Comparison of ENCODE assay signal across 18 mouse cellular contexts in the genomic region with DNA sequence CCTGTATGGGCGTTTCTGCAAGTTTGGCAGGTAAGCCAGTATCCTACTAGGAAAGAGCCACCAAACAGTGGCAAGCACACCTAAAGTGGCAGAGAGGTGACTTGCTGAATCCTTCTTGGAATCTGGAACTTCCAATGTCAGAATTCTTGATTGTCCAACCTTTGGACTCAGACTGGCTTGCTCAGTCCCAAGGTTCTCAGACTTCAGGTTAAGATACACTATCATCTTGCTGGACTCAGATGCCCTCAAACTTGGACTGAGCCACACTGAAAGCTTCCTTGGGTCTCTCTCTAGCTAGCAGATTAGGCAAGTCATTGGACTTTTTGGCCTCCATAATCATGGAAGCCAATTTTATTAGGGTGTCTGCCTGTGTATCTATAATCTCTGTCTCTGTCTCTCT.
"Had no signal": no experiment of that assay in that cellular context is flagged by ENCODE, and none has a peak within 500 bp of the region (broad histone marks: within the 10 kb centered on the region; RNA-seq: fewer than 3 reads in every experiment).

No protein-coding gene starts in this region.

- H3K4me2 ChIP-seq: liver, embryonic 15.5 days; lung, embryonic 15.5 days; midbrain, embryonic 11.5 days; midbrain, embryonic 13.5 days; midbrain, embryonic 15.5 days; neural tube, embryonic 12.5 days; stomach, embryonic 15.5 days had no signal

- H3K4me3 ChIP-seq: liver, embryonic 15.5 days; lung, embryonic 15.5 days; megakaryocyte, embryonic 14.5 days; midbrain, embryonic 13.5 days; midbrain, embryonic 15.5 days; neural tube, embryonic 12.5 days; stomach, embryonic 15.5 days had no signal

- H3K27ac ChIP-seq: liver, embryonic 15.5 days; lung, embryonic 15.5 days; macrophage; midbrain, embryonic 13.5 days; midbrain, embryonic 15.5 days; neural tube, embryonic 12.5 days; stomach, embryonic 15.5 days had no signal

- H3K9me3 ChIP-seq: liver, embryonic 15.5 days; lung, embryonic 15.5 days; megakaryocyte, embryonic 14.5 days; midbrain, embryonic 13.5 days; midbrain, embryonic 15.5 days; neural tube, embryonic 12.5 days; stomach, embryonic 15.5 days had no signal

- H3K4me1 ChIP-seq: liver, embryonic 15.5 days; lung, embryonic 15.5 days; midbrain, embryonic 13.5 days; midbrain, embryonic 15.5 days; neural tube, embryonic 12.5 days; stomach, embryonic 15.5 days had no signal

- H3K27me3 ChIP-seq: liver, embryonic 15.5 days; lung, embryonic 15.5 days; megakaryocyte, embryonic 14.5 days; midbrain, embryonic 13.5 days; midbrain, embryonic 15.5 days; neural tube, embryonic 12.5 days; stomach, embryonic 15.5 days had no signal

- DNase-seq: liver, postnatal 0 days; lung, adult 2 months; lung, postnatal 14 days; lung, postnatal 36 days; right cerebral cortex, postnatal 14 days; thymus, adult 18-20 months; thymus, postnatal 14 days; thymus, postnatal 4 days had no signal

- ATAC-seq: liver, postnatal 0 days; lung, postnatal 0 days; midbrain, embryonic 13.5 days; midbrain, embryonic 15.5 days had no signal

- H3K36me3 ChIP-seq: liver, embryonic 15.5 days; lung, embryonic 15.5 days; midbrain, embryonic 13.5 days; midbrain, embryonic 15.5 days; neural tube, embryonic 12.5 days; stomach, embryonic 15.5 days had no signal

- H3K9ac ChIP-seq: liver, embryonic 15.5 days; liver, postnatal 0 days; lung, embryonic 15.5 days; midbrain, embryonic 13.5 days; midbrain, embryonic 15.5 days; neural tube, embryonic 12.5 days; stomach, embryonic 15.5 days had no signal
